ENCODE assay signal across 10 mouse cellular contexts in genomic region chr2:115852109-115852508, GRCm38 (mm10).
DNase-seq lines count a peak whose midpoint lies in the region; ATAC-seq and TF ChIP-seq lines count a peak whose summit lies in the region.
"Had no signal": no experiment of that assay in that cellular context is flagged by ENCODE, and none has a peak within 500 bp of the region (broad histone marks: within the 10 kb centered on the region; RNA-seq: fewer than 3 reads in every experiment).

No protein-coding gene starts in this region.

- 48% methylated on average over 11 of the region's 11 CpGs for WGBS in heart, postnatal 0 days
- 51% methylated on average over 11 of the region's 11 CpGs for WGBS in heart, adult 2 months
- WGBS in embryonic facial prominence, embryonic 14.5 days = 16% methylated on average over 11 of the region's 11 CpGs
- WGBS in intestine, embryonic 15.5 days = 37% methylated on average over 11 of the region's 11 CpGs
- WGBS in neural tube, embryonic 11.5 days = 22% methylated on average over 11 of the region's 11 CpGs

- no peak for TF ChIP-seq CTCF in heart, postnatal 0 days (IDR thresholded peaks at IDR 0.05; ENCODE audit: low read depth)
- no peak for TF ChIP-seq CTCF in heart, adult 2 months (IDR thresholded peaks at IDR 0.05)

- peaks cover 5% of the 10 kb centered on the region for H3K4me1 ChIP-seq in heart, postnatal 0 days (ENCODE audit: control insufficient read depth, insufficient read depth)
- no peaks in the 10 kb centered on the region for H3K4me1 ChIP-seq in heart, adult 2 months (ENCODE audit: control insufficient read depth, insufficient read depth, low read length)
- peaks cover 13% of the 10 kb centered on the region for H3K4me1 ChIP-seq in embryonic facial prominence, embryonic 14.5 days (ENCODE audit: control insufficient read depth, insufficient read depth, low read length)
- H3K4me1 ChIP-seq in intestine, embryonic 15.5 days (replicated peaks) = peaks cover 14% of the 10 kb centered on the region
- H3K4me1 ChIP-seq in neural tube, embryonic 11.5 days (ENCODE audit: control insufficient read depth, insufficient read depth, low read length) = peaks cover 32% of the 10 kb centered on the region
- H3K4me1 ChIP-seq: liver, embryonic 13.5 days had no signal

- intact Hi-C loops in heart, adult 2 months (cut with DNase I) = loop anchor here (10.0 kb wide), 2 partner anchors 973 to 997 kb away; no protein-coding TSS in a partner anchor

- no peak for DNase-seq in heart, postnatal 0 days (ENCODE audit: low spot score)
- no peak for DNase-seq in heart, adult 2 months
- DNase-seq in embryonic facial prominence, embryonic 14.5 days (ENCODE audit: low spot score) = no peak
- DNase-seq in neural tube, embryonic 11.5 days (ENCODE audit: low spot score) = no peak
- DNase-seq in thymus, postnatal 25 days = no peak
- DNase-seq in right cerebral cortex, postnatal 4 days = no peak
- DNase-seq in urinary bladder, adult 2 months (ENCODE audit: low spot score) = no peak
- DNase-seq: liver, embryonic 13.5 days had no signal

- no peak for TF ChIP-seq EP300 in heart, postnatal 0 days (IDR thresholded peaks at IDR 0.05; ENCODE audit: low read depth)
- TF ChIP-seq EP300 in heart, adult 2 months (IDR thresholded peaks at IDR 0.05; ENCODE audit: insufficient read depth, low read depth, low read length) = no peak

- peak overlapping the region; percentile 59 for H3K4me2 ChIP-seq in heart, postnatal 0 days (ENCODE audit: low read depth, low read length)
- H3K4me2 ChIP-seq in embryonic facial prominence, embryonic 14.5 days (ENCODE audit: low read depth, low read length) = peak overlapping the region; percentile 58
- peak overlapping the region; percentile 56 for H3K4me2 ChIP-seq in intestine, embryonic 15.5 days (replicated peaks)
- peak overlapping the region; percentile 57 for H3K4me2 ChIP-seq in neural tube, embryonic 11.5 days (ENCODE audit: low read depth)
- H3K4me2 ChIP-seq: liver, embryonic 13.5 days had no signal

- ATAC-seq in heart, postnatal 0 days (ENCODE audit: insufficient read depth, low read depth) = no peak
- ATAC-seq in embryonic facial prominence, embryonic 14.5 days (ENCODE audit: low read depth) = no peak
- ATAC-seq in intestine, embryonic 15.5 days = no peak
- ATAC-seq in neural tube, embryonic 11.5 days (ENCODE audit: insufficient read depth, low FRiP score, low TSS enrichment) = no peak

- no peaks in the 10 kb centered on the region for H3K36me3 ChIP-seq in heart, postnatal 0 days (replicated peaks; ENCODE audit: control insufficient read depth, insufficient read depth, low read length)
- H3K36me3 ChIP-seq in heart, adult 2 months (ENCODE audit: control insufficient read depth, insufficient read depth, low read length) = no peaks in the 10 kb centered on the region
- H3K36me3 ChIP-seq in embryonic facial prominence, embryonic 14.5 days (ENCODE audit: control insufficient read depth, insufficient read depth, low read length) = no peaks in the 10 kb centered on the region
- H3K36me3 ChIP-seq in intestine, embryonic 15.5 days = no peaks in the 10 kb centered on the region
- H3K36me3 ChIP-seq in neural tube, embryonic 11.5 days (ENCODE audit: control insufficient read depth, insufficient read depth, low read length) = no peaks in the 10 kb centered on the region
- H3K36me3 ChIP-seq: liver, embryonic 13.5 days had no signal

- peak overlapping the region; percentile 41 for H3K4me3 ChIP-seq in heart, postnatal 0 days (ENCODE audit: low read depth, low read length)
- no peak overlapping the region for H3K4me3 ChIP-seq in heart, adult 2 months
- H3K4me3 ChIP-seq in embryonic facial prominence, embryonic 14.5 days (ENCODE audit: low read depth, low read length) = peak overlapping the region; percentile 27
- H3K4me3 ChIP-seq in intestine, embryonic 15.5 days (replicated peaks) = no peak overlapping the region
- no peak overlapping the region for H3K4me3 ChIP-seq in neural tube, embryonic 11.5 days (ENCODE audit: low read depth, low read length)
- H3K4me3 ChIP-seq: liver, embryonic 13.5 days had no signal

- H3K27ac ChIP-seq in heart, postnatal 0 days (ENCODE audit: low read depth) = no peak overlapping the region
- H3K27ac ChIP-seq in heart, adult 2 months = no peak overlapping the region
- H3K27ac ChIP-seq in embryonic facial prominence, embryonic 14.5 days (replicated peaks; ENCODE audit: low read depth, low read length) = no peak overlapping the region
- H3K27ac ChIP-seq in intestine, embryonic 15.5 days = no peak overlapping the region
- peak overlapping the region; percentile 53; the same call in 1 of the 2 replicates for H3K27ac ChIP-seq in neural tube, embryonic 11.5 days (ENCODE audit: low read depth, low read length)
- H3K27ac ChIP-seq: liver, embryonic 13.5 days had no signal

- H3K79me2 ChIP-seq in heart, adult 2 months (replicated peaks; ENCODE audit: control insufficient read depth, insufficient read depth, low read length) = no peaks in the 10 kb centered on the region

- peaks cover 38% of the 10 kb centered on the region for H3K27me3 ChIP-seq in heart, postnatal 0 days (ENCODE audit: control insufficient read depth, insufficient read depth, low read length)
- H3K27me3 ChIP-seq in heart, adult 2 months (ENCODE audit: control insufficient read depth, insufficient read depth, low read length) = peaks cover 7% of the 10 kb centered on the region; the same call in 1 of the 2 replicates
- peaks cover 64% of the 10 kb centered on the region for H3K27me3 ChIP-seq in embryonic facial prominence, embryonic 14.5 days (replicated peaks; ENCODE audit: control insufficient read depth, insufficient read depth, low read length)
- peaks cover 14% of the 10 kb centered on the region for H3K27me3 ChIP-seq in intestine, embryonic 15.5 days (replicated peaks)
- H3K27me3 ChIP-seq in neural tube, embryonic 11.5 days (ENCODE audit: control insufficient read depth, insufficient read depth, low read length) = peaks cover 11% of the 10 kb centered on the region; the same call in 1 of the 2 replicates
- H3K27me3 ChIP-seq: CH12.LX had no signal

- TF ChIP-seq POLR2A in heart, adult 2 months (IDR thresholded peaks at IDR 0.05; ENCODE audit: insufficient read depth, low read depth, low read length) = no peak

- H3K9ac ChIP-seq in heart, postnatal 0 days (replicated peaks; ENCODE audit: low read depth, low read length) = no peak overlapping the region
- H3K9ac ChIP-seq in heart, adult 2 months (ENCODE audit: low read depth, low read length) = no peak overlapping the region
- peak overlapping the region; percentile 35; the same call in 1 of the 2 replicates for H3K9ac ChIP-seq in embryonic facial prominence, embryonic 14.5 days (ENCODE audit: low read depth, low read length)
- H3K9ac ChIP-seq in intestine, embryonic 15.5 days = no peak overlapping the region
- H3K9ac ChIP-seq in neural tube, embryonic 11.5 days (ENCODE audit: low read length) = no peak overlapping the region; the same call in 1 of the 2 replicates
- H3K9ac ChIP-seq: liver, embryonic 13.5 days had no signal

- no peaks in the 10 kb centered on the region for H3K9me3 ChIP-seq in heart, postnatal 0 days (replicated peaks; ENCODE audit: control insufficient read depth, low read length)
- H3K9me3 ChIP-seq in embryonic facial prominence, embryonic 14.5 days (ENCODE audit: control insufficient read depth, low read length) = no peaks in the 10 kb centered on the region
- no peaks in the 10 kb centered on the region for H3K9me3 ChIP-seq in intestine, embryonic 15.5 days
- H3K9me3 ChIP-seq in neural tube, embryonic 11.5 days (ENCODE audit: control insufficient read depth, low read length) = no peaks in the 10 kb centered on the region
- H3K9me3 ChIP-seq: liver, embryonic 13.5 days had no signal

Comparison
In these comparisons a context has a peak if more than half of its experiments do, and no peak if none do; other contexts are left out.
1. H3K4me3 ChIP-seq: peak in heart, postnatal 0 days (single experiment) and embryonic facial prominence, embryonic 14.5 days (single experiment); none in heart, adult 2 months (single experiment), intestine, embryonic 15.5 days (single experiment) and neural tube, embryonic 11.5 days (single experiment).
2. Peak in every context shown above with its lines, with median percentiles within 50 percentile points of each other: H3K4me2 ChIP-seq.